Comparison of ENCODE assay signal across 21 mouse cellular contexts in genomic region chr2:91484698-91485097, GRCm38 (mm10). TPM values are rescaled to one million over a fixed set of nuclear protein-coding genes. Genes with fewer than 3 reads are reported as not detected.
DNase-seq lines count a peak whose midpoint lies in the region; ATAC-seq and TF ChIP-seq lines count a peak whose summit lies in the region.
"Had no signal": no experiment of that assay in that cellular context is flagged by ENCODE, and none has a peak within 500 bp of the region (broad histone marks: within the 10 kb centered on the region; RNA-seq: fewer than 3 reads in every experiment).

No protein-coding gene starts in this region.

- TF ChIP-seq POLR2A in liver, adult 2 months (IDR thresholded peaks at IDR 0.05; ENCODE audit: extremely low read depth, insufficient read depth, low read length) = no peak
- no peak for TF ChIP-seq POLR2A in MEL (IDR thresholded peaks at IDR 0.05; ENCODE audit: control insufficient read depth in 1 of 2, insufficient read depth in 1 of 2, low read depth in 1 of 2, low read length in 2 of 2, poor library complexity in 1 of 2)

- H3K27ac ChIP-seq in liver, adult 2 months (replicated peaks; ENCODE audit: insufficient read depth, low read depth, low read length) = no peak overlapping the region
- no peak overlapping the region for H3K27ac ChIP-seq in liver, embryonic 11.5 days (ENCODE audit: low read depth, low read length)
- H3K27ac ChIP-seq in MEL (ENCODE audit: control insufficient read depth, low read depth, low read length) = no peak overlapping the region
- H3K27ac ChIP-seq in hindbrain, postnatal 0 days = no peak overlapping the region
- H3K27ac ChIP-seq: stomach, embryonic 15.5 days had no signal

- TF ChIP-seq EP300 in MEL (IDR thresholded peaks at IDR 0.05; ENCODE audit: low read depth in 1 of 2, low read length in 2 of 2) = no peak

- no peaks in the 10 kb centered on the region for H3K27me3 ChIP-seq in liver, adult 2 months (ENCODE audit: control insufficient read depth, insufficient read depth, low read length)
- no peaks in the 10 kb centered on the region for H3K27me3 ChIP-seq in liver, embryonic 11.5 days (replicated peaks; ENCODE audit: control insufficient read depth, insufficient read depth, low read length)
- no peaks in the 10 kb centered on the region for H3K27me3 ChIP-seq in MEL (ENCODE audit: control insufficient read depth in 1 of 2, insufficient read depth in 2 of 2, low read length in 2 of 2)
- H3K27me3 ChIP-seq in hindbrain, postnatal 0 days (ENCODE audit: insufficient read depth, low read length) = no peaks in the 10 kb centered on the region
- H3K27me3 ChIP-seq: CH12.LX; stomach, embryonic 15.5 days had no signal

- no peak for TF ChIP-seq RAD21 in MEL (IDR thresholded peaks at IDR 0.05; ENCODE audit: low read depth, low read length)

- peak; percentile 30 for DNase-seq in liver, adult 2 months (ENCODE audit: extremely low read depth, low read depth, low spot score)
- no peak for DNase-seq in liver, embryonic 11.5 days (ENCODE audit: low spot score)
- DNase-seq in MEL (ENCODE audit: low read depth, low spot score) = peak; percentile 71
- no peak for DNase-seq in urinary bladder, postnatal 4 days (ENCODE audit: low spot score in 2 of 2)
- DNase-seq in hindbrain, postnatal 0 days (ENCODE audit: low spot score) = no peak
- DNase-seq: adrenal gland, postnatal 10 days; cerebellum, adult 11 months; cerebellum, postnatal 10 days; heart, postnatal 14 days; liver; lung, postnatal 14 days; midbrain, embryonic 14.5 days; retina, postnatal 1 day; right cerebral cortex, postnatal 14 days had no signal

- no peak overlapping the region for H3K4me2 ChIP-seq in liver, embryonic 11.5 days
- no peak overlapping the region for H3K4me2 ChIP-seq in hindbrain, postnatal 0 days (ENCODE audit: low read depth, low read length)
- H3K4me2 ChIP-seq: stomach, embryonic 15.5 days had no signal

- no peak overlapping the region for H3K4me3 ChIP-seq in liver, adult 2 months (ENCODE audit: insufficient read depth, low read depth, low read length)
- no peak overlapping the region for H3K4me3 ChIP-seq in liver, embryonic 11.5 days (ENCODE audit: low read depth, low read length)
- H3K4me3 ChIP-seq in MEL (ENCODE audit: control insufficient read depth in 1 of 2, insufficient read depth in 1 of 2, low read depth in 2 of 2, low read length in 2 of 2) = peak overlapping the region in 1 of 2 experiments; percentile 5; a peak in 1 of 4 replicates
- no peak overlapping the region for H3K4me3 ChIP-seq in hindbrain, postnatal 0 days (ENCODE audit: low read length)
- H3K4me3 ChIP-seq: erythroblast, embryonic 14.5 days; stomach, embryonic 15.5 days had no signal

- peaks cover 18% of the 10 kb centered on the region for H3K36me3 ChIP-seq in liver, adult 2 months (ENCODE audit: control insufficient read depth, insufficient read depth, low read length)
- H3K36me3 ChIP-seq in liver, embryonic 11.5 days (ENCODE audit: control insufficient read depth, insufficient read depth, low read length) = peaks cover 3% of the 10 kb centered on the region; the same call in 1 of the 2 replicates
- H3K36me3 ChIP-seq in MEL (ENCODE audit: control insufficient read depth in 1 of 2, insufficient read depth in 2 of 2, low read length in 2 of 2) = no peaks in the 10 kb centered on the region; a peak in 2 of 4 replicates
- no peaks in the 10 kb centered on the region for H3K36me3 ChIP-seq in hindbrain, postnatal 0 days (ENCODE audit: insufficient read depth, low read length)

- no peak for ATAC-seq in liver, embryonic 11.5 days (replicated peaks; ENCODE audit: low FRiP score)
- ATAC-seq in common myeloid progenitor, adult 5-6 weeks (replicated peaks; ENCODE audit: low read depth, poor library complexity, severe bottlenecking) = peak; percentile 93
- peak; percentile 86 for ATAC-seq in megakaryocyte progenitor cell, adult 5-6 weeks (replicated peaks; ENCODE audit: poor library complexity)
- ATAC-seq in hindbrain, postnatal 0 days = no peak
- ATAC-seq: forebrain, embryonic 16.5 days; hindbrain, embryonic 16.5 days had no signal

- H3K9me3 ChIP-seq in liver, embryonic 11.5 days (ENCODE audit: control insufficient read depth, low read length) = no peaks in the 10 kb centered on the region
- no peaks in the 10 kb centered on the region for H3K9me3 ChIP-seq in MEL (replicated peaks; ENCODE audit: insufficient read depth, low read length)
- no peaks in the 10 kb centered on the region for H3K9me3 ChIP-seq in hindbrain, postnatal 0 days (ENCODE audit: low read length)
- H3K9me3 ChIP-seq: stomach, embryonic 15.5 days had no signal

- no peaks in the 10 kb centered on the region for H3K4me1 ChIP-seq in liver, adult 2 months (ENCODE audit: control insufficient read depth, insufficient read depth, low read length)
- H3K4me1 ChIP-seq in liver, embryonic 11.5 days (replicated peaks; ENCODE audit: control insufficient read depth, insufficient read depth, low read length) = no peaks in the 10 kb centered on the region
- H3K4me1 ChIP-seq in MEL (ENCODE audit: control insufficient read depth in 1 of 2, insufficient read depth in 2 of 2, low read length in 2 of 2) = peaks cover 3 to 5% of the 10 kb centered on the region in 2 experiments; a peak in 3 of 4 replicates
- H3K4me1 ChIP-seq in hindbrain, postnatal 0 days (ENCODE audit: insufficient read depth, low read length) = no peaks in the 10 kb centered on the region
- H3K4me1 ChIP-seq: stomach, embryonic 15.5 days had no signal

- H3K9ac ChIP-seq in liver, adult 2 months (ENCODE audit: low read depth, low read length) = no peak overlapping the region
- H3K9ac ChIP-seq in liver, embryonic 11.5 days (ENCODE audit: low read depth, low read length) = no peak overlapping the region
- no peak overlapping the region for H3K9ac ChIP-seq in MEL (ENCODE audit: control insufficient read depth, low read depth, low read length, poor library complexity, severe bottlenecking)
- no peak overlapping the region for H3K9ac ChIP-seq in hindbrain, postnatal 0 days (replicated peaks; ENCODE audit: low read length)
- H3K9ac ChIP-seq: stomach, embryonic 15.5 days had no signal

- no peaks in the 10 kb centered on the region for H3K79me2 ChIP-seq in liver, adult 2 months (ENCODE audit: control insufficient read depth, insufficient read depth, low read length)
- no peaks in the 10 kb centered on the region for H3K79me2 ChIP-seq in MEL (ENCODE audit: control insufficient read depth, insufficient read depth, low read length, poor library complexity)

- WGBS in liver, adult 2 months = 71% methylated on average over 4 of the region's 4 CpGs
- WGBS in liver, embryonic 11.5 days = 63% methylated on average over 4 of the region's 4 CpGs
- WGBS in hindbrain, postnatal 0 days = 80% methylated on average over 4 of the region's 4 CpGs

- TF ChIP-seq CTCF in liver, adult 2 months (IDR thresholded peaks at IDR 0.05; ENCODE audit: low read depth, low read length) = no peak
- no peak for TF ChIP-seq CTCF in MEL (IDR thresholded peaks at IDR 0.05 in 2 of 3, conservative IDR thresholded peaks at IDR 0.05 in 1 of 3; ENCODE audit: control insufficient read depth in 1 of 3, insufficient read depth in 1 of 3, low read depth in 2 of 3, low read length in 3 of 3, poor library complexity in 1 of 3, severe bottlenecking in 1 of 3)
- TF ChIP-seq CTCF in hindbrain, postnatal 0 days (IDR thresholded peaks at IDR 0.05; ENCODE audit: low read depth) = no peak

TF ChIP-seq in MEL, 35 proteins besides CTCF, POLR2A, EP300 and RAD21 (continues in another document):
- TF ChIP-seq MAX (IDR thresholded peaks at IDR 0.05; ENCODE audit: low read length) = peak; percentile 45; the same call in 1 of the 2 replicates
- no peak for TF ChIP-seq TBP (IDR thresholded peaks at IDR 0.05; ENCODE audit: low read depth, low read length)
- no peak for TF ChIP-seq NRF1 (IDR thresholded peaks at IDR 0.05; ENCODE audit: insufficient read depth, low read depth, low read length, poor library complexity, severe bottlenecking)

RNA-seq across cellular contexts. Expression of gene Lrp4, which starts 27.4 kb away (rescaled TPM):
- 13.8 and 14.7 TPM in 2 replicates for total RNA-seq in liver, adult 2 months (2014; rRNA removed)
- polyA plus RNA-seq in liver, adult 2 months (2012; rRNA removed) = 5.1 and 6.0 TPM in 2 replicates
- 1.7 and 1.9 TPM in 2 replicates for polyA plus RNA-seq in liver, embryonic 11.5 days (2014; fragmentation: Nextera tagmentation; extraction: Ambion mirVana)
- 1.1 and 1.3 TPM in 2 replicates for total RNA-seq in MEL (2012; rRNA removed)
- polyA plus RNA-seq in MEL (2012; ENCODE audit: insufficient read depth in 1 of 2, insufficient read length in 2 of 2, low read depth in 1 of 2, low replicate concordance in 2 of 2, missing spikeins in 1 of 2) = 1 to 10 TPM in 1 of 2 experiments, not detected in 1; 2.8 TPM
- 0.63 and 1.3 TPM in 2 replicates for total RNA-seq in common myeloid progenitor, adult 5-6 weeks (2017)
- total RNA-seq in megakaryocyte progenitor cell, adult 5-6 weeks (2015) = 1.9 TPM in 2 replicates
- total RNA-seq in megakaryocyte progenitor cell, adult 5-6 weeks (2017) = 2.7 and 3.8 TPM in 2 replicates
- 28.0 and 28.4 TPM in 2 replicates for total RNA-seq in hindbrain, postnatal 0 days (2014; rRNA removed)
- polyA plus RNA-seq in hindbrain, postnatal 0 days (2015; fragmentation: Nextera tagmentation; extraction: Ambion mirVana) = 4.9 and 6.7 TPM in 2 replicates
- polyA plus RNA-seq: erythroblast, embryonic 14.5 days had no signal

RNA-seq across cellular contexts. Expression of gene 1110051M20Rik, which starts 40.2 kb away (rescaled TPM):
- 3.6 and 7.5 TPM in 2 replicates for total RNA-seq in liver, adult 2 months (2014; rRNA removed)
- polyA plus RNA-seq in liver, adult 2 months (2012; rRNA removed) = 1.7 and 2.8 TPM in 2 replicates
- 23.7 and 24.8 TPM in 2 replicates for polyA plus RNA-seq in liver, embryonic 11.5 days (2014; fragmentation: Nextera tagmentation; extraction: Ambion mirVana)
- 20.2 and 23.0 TPM in 2 replicates for total RNA-seq in MEL (2012; rRNA removed)
- 10 to 100 TPM in 1 of 2 experiments, not detected in 1; 23.3 TPM for polyA plus RNA-seq in MEL (2012; ENCODE audit: insufficient read depth in 1 of 2, insufficient read length in 2 of 2, low read depth in 1 of 2, low replicate concordance in 2 of 2, missing spikeins in 1 of 2)
- 12.2 and 28.9 TPM in 2 replicates for total RNA-seq in common myeloid progenitor, adult 5-6 weeks (2017)
- 15.2 and 15.3 TPM in 2 replicates for total RNA-seq in megakaryocyte progenitor cell, adult 5-6 weeks (2015)
- total RNA-seq in megakaryocyte progenitor cell, adult 5-6 weeks (2017) = 4.8 and 5.8 TPM in 2 replicates
- total RNA-seq in hindbrain, postnatal 0 days (2014; rRNA removed) = 152 and 175 TPM in 2 replicates
- polyA plus RNA-seq in hindbrain, postnatal 0 days (2015; fragmentation: Nextera tagmentation; extraction: Ambion mirVana) = 136 and 141 TPM in 2 replicates

RNA-seq across cellular contexts. Expression of gene Ckap5, which starts 41.9 kb away (rescaled TPM):
- total RNA-seq in liver, adult 2 months (2014; rRNA removed) = 12.9 and 14.9 TPM in 2 replicates
- 1.9 TPM in 2 replicates for polyA plus RNA-seq in liver, adult 2 months (2012; rRNA removed)
- polyA plus RNA-seq in liver, embryonic 11.5 days (2014; fragmentation: Nextera tagmentation; extraction: Ambion mirVana) = 49.4 and 65.0 TPM in 2 replicates
- total RNA-seq in MEL (2012; rRNA removed) = 57.1 and 64.7 TPM in 2 replicates
- 10 to 100 TPM; 44.0 to 45.3 TPM for polyA plus RNA-seq in MEL (2012; ENCODE audit: insufficient read depth in 1 of 2, insufficient read length in 2 of 2, low read depth in 1 of 2, low replicate concordance in 2 of 2, missing spikeins in 1 of 2)
- total RNA-seq in common myeloid progenitor, adult 5-6 weeks (2017) = 107 and 117 TPM in 2 replicates
- 77.0 and 79.1 TPM in 2 replicates for total RNA-seq in megakaryocyte progenitor cell, adult 5-6 weeks (2015)
- total RNA-seq in megakaryocyte progenitor cell, adult 5-6 weeks (2017) = 94.5 and 102 TPM in 2 replicates
- total RNA-seq in hindbrain, postnatal 0 days (2014; rRNA removed) = 101 and 104 TPM in 2 replicates
- polyA plus RNA-seq in hindbrain, postnatal 0 days (2015; fragmentation: Nextera tagmentation; extraction: Ambion mirVana) = 103 and 109 TPM in 2 replicates

Comparison
In these comparisons a context has a peak if more than half of its experiments do, and no peak if none do; other contexts are left out.
1. DNase-seq: peak in liver, adult 2 months (single experiment) and MEL (single experiment); none in liver, embryonic 11.5 days (single experiment), urinary bladder, postnatal 4 days (0 of 2) and hindbrain, postnatal 0 days (single experiment).
2. ATAC-seq: peak in common myeloid progenitor, adult 5-6 weeks (single experiment) and megakaryocyte progenitor cell, adult 5-6 weeks (single experiment); none in liver, embryonic 11.5 days (single experiment) and hindbrain, postnatal 0 days (single experiment).